Mouse (Mus musculus) forebrain, embryonic 12.5 days (tissue): ENCODE data around the gene H2-Ke6. TPM values are rescaled to one million over a fixed set of nuclear protein-coding genes. Genes with fewer than 3 reads are reported as not detected.

Source experiments
- ATAC-seq: fragments of 200-750 bp; cut with Nextera tagmentation; 2 replicates; pipeline ENCODE4 v1.8.0; 2017; ENCODE audit warnings: moderate TSS enrichment; ENCODE audit not compliant: low FRiP score
- H3K27ac ChIP-seq: fragments of 300-500 bp; sonication (generic); 2 replicates; pipeline ENCODE4 v1.5.1; 2016; ENCODE audit warnings: mild to moderate bottlenecking
- H3K27me3 ChIP-seq: fragments of 300-500 bp; sonication (generic); 2 replicates; pipeline ENCODE4 v1.6.1; 2016; ENCODE audit warnings: mild to moderate bottlenecking
- H3K36me3 ChIP-seq: fragments of 300-500 bp; sonication (generic); replicated peaks from 2 replicates; pipeline ENCODE4 v1.6.1; 2016; ENCODE audit warnings: mild to moderate bottlenecking
- H3K4me1 ChIP-seq: fragments of 300-500 bp; sonication (generic); 2 replicates; pipeline ENCODE4 v1.6.1; 2016
- H3K4me2 ChIP-seq: fragments of 300-500 bp; sonication (generic); 2 replicates; pipeline ENCODE4 v1.6.1; 2016; ENCODE audit warnings: mild to moderate bottlenecking, moderate library complexity
- H3K4me3 ChIP-seq: fragments of 300-500 bp; sonication (generic); replicated peaks from 2 replicates; pipeline ENCODE4 v1.5.1; 2016; ENCODE audit warnings: mild to moderate bottlenecking
- H3K9ac ChIP-seq: fragments of 300-500 bp; sonication (generic); 2 replicates; pipeline ENCODE4 v1.6.1; 2016; ENCODE audit warnings: mild to moderate bottlenecking
- H3K9me3 ChIP-seq: fragments of 300-500 bp; sonication (generic); 2 replicates; pipeline ENCODE4 v1.6.1; 2016
- WGBS: fragments of 180-500 bp; shearing (Covaris S2); methylation state at CpG from one replicate; pipeline ENCODE4 v1.1.7; 2016; 5-methylcytosine and 5-hydroxymethylcytosine counted together
- polyA plus RNA-seq: library from polyadenylated mRNA; unstranded; fragments of >200 nt; fragmentation: Nextera tagmentation; extraction: Ambion mirVana; gene quantifications from 2 replicates; pipeline ENCODE4 v1.2.1, GENCODE M21; 2016

The H2-Ke6 gene
- polyA plus RNA-seq: 92.8 and 103 TPM in 2 replicates

GRCm38 (mm10) chr17:34027656-34028223 lies at the start of gene H2-Ke6:
Gene H2-Ke6 (minus strand): TSS chr17:34028060.
- Histone ChIP-seq H3K9me3 (no peaks in the 10 kb centered on the region), H3K27me3 (no peaks in the 10 kb centered on the region), H3K4me1 (peaks cover 73% of the 10 kb centered on the region), H3K27ac (peak within 1 kb of the TSS; percentile 98), H3K4me2 (peak within 1 kb of the TSS; percentile 83), H3K36me3 (peaks cover 33% of the 10 kb centered on the region), H3K4me3 (peak within 1 kb of the TSS; percentile 69), H3K9ac (peak within 1 kb of the TSS; percentile 93)
- WGBS: under 1% methylated on average over 49 of the region's 49 CpGs
- peak; percentile 72 for ATAC-seq

DNA sequence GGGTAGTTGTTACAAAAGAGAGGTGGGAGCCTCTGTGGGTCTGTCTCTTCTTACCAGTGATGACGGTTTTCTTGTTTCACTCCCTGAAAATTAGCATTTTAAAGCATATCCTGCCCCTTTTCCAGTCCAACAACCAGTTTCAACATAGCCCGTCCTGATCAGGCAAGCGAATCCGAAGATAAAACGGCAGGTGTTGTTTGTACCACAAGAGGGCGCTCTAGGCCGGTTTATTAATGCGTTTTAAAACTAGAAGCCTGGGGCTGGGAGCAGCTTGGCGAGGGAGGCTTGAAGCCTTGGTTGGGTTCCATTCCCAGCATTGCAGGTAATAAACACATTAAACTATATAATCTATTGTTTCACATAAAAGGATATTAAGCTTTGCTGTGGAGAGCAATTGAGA lies 49.7 kb upstream of the H2-Ke6 start:
- H3K4me3 ChIP-seq: no peak overlapping the region
- ATAC-seq: no peak

DNA sequence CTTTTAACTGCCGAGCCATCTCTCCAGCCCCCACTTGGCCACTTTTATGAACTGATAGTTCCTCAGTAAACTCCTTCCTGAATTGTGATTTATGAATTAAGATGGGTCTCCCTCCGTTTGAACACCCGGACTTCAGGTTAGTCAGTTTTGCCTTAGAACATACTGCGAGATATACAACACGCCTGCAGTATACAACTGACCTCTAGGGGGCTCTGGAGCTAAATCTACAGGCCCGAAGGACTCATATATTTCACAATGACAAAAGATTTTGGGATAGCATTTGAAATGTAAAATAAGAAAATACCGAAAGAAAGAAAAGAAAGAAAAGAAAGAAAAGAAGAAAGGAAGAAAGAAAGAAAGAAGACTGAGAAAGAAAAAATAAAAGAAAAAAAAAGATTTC lies 47.4 kb upstream of the H2-Ke6 start:
- no peak overlapping the region for H3K27ac ChIP-seq
- ATAC-seq: no peak
- H3K36me3 ChIP-seq: no peaks in the 10 kb centered on the region
- 42% methylated on average over 7 of the region's 7 CpGs for WGBS
- H3K9me3 ChIP-seq: no peaks in the 10 kb centered on the region
- H3K27me3 ChIP-seq: peaks cover 27% of the 10 kb centered on the region
- peaks cover 13% of the 10 kb centered on the region for H3K4me1 ChIP-seq
- H3K9ac ChIP-seq: no peak overlapping the region
- H3K4me2 ChIP-seq: no peak overlapping the region
- no peak overlapping the region for H3K4me3 ChIP-seq

More for the DNA sequence above, 49.7 kb upstream of the H2-Ke6 start:
- Histone ChIP-seq H3K9ac (no peak overlapping the region), H3K27ac (no peak overlapping the region), H3K4me1 (peaks cover 14% of the 10 kb centered on the region), H3K36me3 (no peaks in the 10 kb centered on the region), H3K4me2 (no peak overlapping the region), H3K9me3 (no peaks in the 10 kb centered on the region), H3K27me3 (peaks cover 27% of the 10 kb centered on the region)
- WGBS: 2% methylated on average over 9 of the region's 9 CpGs

DNA sequence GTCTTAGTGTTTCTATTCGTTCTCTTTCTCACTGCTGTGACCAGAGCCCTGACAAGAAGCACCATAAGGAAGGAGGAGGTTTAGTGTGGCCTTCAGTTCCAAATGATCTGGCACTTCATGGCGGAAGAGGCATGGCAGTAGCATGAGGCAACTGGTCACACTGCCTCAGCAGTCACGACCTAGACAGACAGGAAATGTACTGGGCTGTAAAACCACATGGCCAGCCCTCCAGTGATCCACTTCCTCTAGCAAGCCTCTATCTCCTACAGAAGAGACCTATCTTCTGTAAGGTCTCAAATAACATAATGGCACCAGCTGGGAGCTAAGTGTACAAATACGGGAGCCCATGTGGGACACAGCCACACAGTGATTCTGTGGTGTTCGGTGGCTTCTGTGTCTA lies 44.2 kb upstream of the H2-Ke6 start:
- Histone ChIP-seq H3K36me3 (no peaks in the 10 kb centered on the region), H3K9ac (no peak overlapping the region), H3K4me2 (no peak overlapping the region), H3K4me3 (no peak overlapping the region), H3K4me1 (peaks cover 10% of the 10 kb centered on the region), H3K27me3 (peaks cover 24% of the 10 kb centered on the region), H3K9me3 (no peaks in the 10 kb centered on the region), H3K27ac (no peak overlapping the region)
- 74% methylated on average over 5 of the region's 5 CpGs for WGBS
- ATAC-seq: no peak

- Histone ChIP-seq H3K27me3 (0 out of 2 replicates have a peak, but pooled peaks cover 3% of the 10 kb centered on the region), H3K4me2 (no peak overlapping the region), H3K9me3 (no peaks in the 10 kb centered on the region), H3K36me3 (no peaks in the 10 kb centered on the region), H3K4me1 (no peaks in the 10 kb centered on the region), H3K27ac (no peak overlapping the region), H3K4me3 (no peak overlapping the region), H3K9ac (no peak overlapping the region)
- ATAC-seq: no peak
- WGBS: 66% methylated on average over 3 of the region's 3 CpGs
Observed at GRCm38 (mm10) chr17:34068864-34069263, 41.0 kb upstream of the H2-Ke6 start.

GRCm38 (mm10) chr17:34057224-34057623 lies 29.4 kb upstream of the H2-Ke6 start:
- no peak overlapping the region for H3K4me2 ChIP-seq
- no peaks in the 10 kb centered on the region for H3K9me3 ChIP-seq
- WGBS: 91% methylated on average over 7 of the region's 7 CpGs
- no peaks in the 10 kb centered on the region for H3K27me3 ChIP-seq
- H3K4me1 ChIP-seq: no peaks in the 10 kb centered on the region
- no peak for ATAC-seq
- no peak overlapping the region for H3K27ac ChIP-seq
- no peak overlapping the region for H3K9ac ChIP-seq
- H3K36me3 ChIP-seq: 0 out of 2 replicates have a peak, but pooled peaks cover 2% of the 10 kb centered on the region
- H3K4me3 ChIP-seq: no peak overlapping the region

GRCm38 (mm10) chr17:34047404-34048050 lies 19.7 kb upstream of the H2-Ke6 start:
- H3K4me3 ChIP-seq: no peak overlapping the region
- 0 out of 2 replicates have a peak, but pooled peaks cover 4% of the 10 kb centered on the region for H3K9me3 ChIP-seq
- no peak overlapping the region for H3K4me2 ChIP-seq
- no peak for ATAC-seq
- H3K27ac ChIP-seq: no peak overlapping the region
- H3K27me3 ChIP-seq: no peaks in the 10 kb centered on the region
- 93% methylated on average over 5 of the region's 5 CpGs for WGBS
- no peaks in the 10 kb centered on the region for H3K36me3 ChIP-seq
- no peaks in the 10 kb centered on the region for H3K4me1 ChIP-seq
- no peak overlapping the region for H3K9ac ChIP-seq

DNA sequence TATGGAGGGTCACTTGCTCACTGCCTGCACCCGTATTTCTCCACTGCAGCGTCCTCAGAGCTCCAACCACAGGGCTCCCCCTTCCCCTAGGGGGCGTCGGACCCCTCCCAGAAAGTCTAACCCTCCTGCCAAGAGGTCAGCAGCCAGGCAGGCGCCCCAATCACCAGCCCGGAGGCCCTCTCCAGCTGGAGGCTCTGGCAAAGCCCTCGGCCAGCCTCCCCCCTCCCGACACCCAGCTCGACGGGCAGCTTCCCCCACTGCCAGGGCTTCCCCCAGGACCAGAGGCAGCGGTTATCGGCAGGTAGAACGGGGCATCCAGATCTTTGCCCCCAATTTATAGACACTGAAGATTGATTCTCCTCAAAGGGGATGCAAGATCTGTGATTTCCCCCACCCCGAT lies 18.1 kb upstream of the H2-Ke6 start:
- Histone ChIP-seq H3K4me3 (no peak overlapping the region), H3K9ac (no peak overlapping the region), H3K4me1 (peaks cover 4% of the 10 kb centered on the region; the same call in 1 of the 2 replicates), H3K9me3 (0 out of 2 replicates have a peak, but pooled peaks cover 4% of the 10 kb centered on the region), H3K27me3 (peaks cover 9% of the 10 kb centered on the region; the same call in 1 of the 2 replicates), H3K36me3 (no peaks in the 10 kb centered on the region), H3K27ac (no peak overlapping the region), H3K4me2 (no peak overlapping the region)
- WGBS: 76% methylated on average over 14 of the region's 14 CpGs
- ATAC-seq: no peak

- peak overlapping the region; percentile 61 for H3K4me2 ChIP-seq
- peaks cover 23% of the 10 kb centered on the region for H3K27me3 ChIP-seq
- 0 out of 2 replicates have a peak, but pooled peaks have one; percentile 16 for ATAC-seq
- H3K9me3 ChIP-seq: no peaks in the 10 kb centered on the region
- 28% methylated on average over 17 of the region's 17 CpGs for WGBS
- H3K4me3 ChIP-seq: peak overlapping the region; percentile 28
- peak overlapping the region; percentile 55 for H3K9ac ChIP-seq
- no peak overlapping the region for H3K27ac ChIP-seq
- H3K4me1 ChIP-seq: peaks cover 35% of the 10 kb centered on the region
- peaks cover 34% of the 10 kb centered on the region for H3K36me3 ChIP-seq
Observed at GRCm38 (mm10) chr17:34039562-34040450, 11.9 kb upstream of the H2-Ke6 start.

- H3K9ac ChIP-seq: peak within 1 kb of the TSS; percentile 55
- H3K27me3 ChIP-seq: peaks cover 23% of the 10 kb centered on the region
- H3K9me3 ChIP-seq: no peaks in the 10 kb centered on the region
- peak within 1 kb of the TSS; percentile 65; the same call in 1 of the 2 replicates for H3K27ac ChIP-seq
- 7% methylated on average over 28 of the region's 28 CpGs for WGBS
- H3K36me3 ChIP-seq: peaks cover 41% of the 10 kb centered on the region
- ATAC-seq: peak; percentile 66
- H3K4me1 ChIP-seq: peaks cover 37% of the 10 kb centered on the region
- H3K4me3 ChIP-seq: peak within 1 kb of the TSS; percentile 28
- H3K4me2 ChIP-seq: peak within 1 kb of the TSS; percentile 61
Observed at GRCm38 (mm10) chr17:34038878-34039561, 11.2 kb upstream of the H2-Ke6 start, which contains the start of gene Col11a2. Gene Col11a2 (plus strand): TSS chr17:34039437.

DNA sequence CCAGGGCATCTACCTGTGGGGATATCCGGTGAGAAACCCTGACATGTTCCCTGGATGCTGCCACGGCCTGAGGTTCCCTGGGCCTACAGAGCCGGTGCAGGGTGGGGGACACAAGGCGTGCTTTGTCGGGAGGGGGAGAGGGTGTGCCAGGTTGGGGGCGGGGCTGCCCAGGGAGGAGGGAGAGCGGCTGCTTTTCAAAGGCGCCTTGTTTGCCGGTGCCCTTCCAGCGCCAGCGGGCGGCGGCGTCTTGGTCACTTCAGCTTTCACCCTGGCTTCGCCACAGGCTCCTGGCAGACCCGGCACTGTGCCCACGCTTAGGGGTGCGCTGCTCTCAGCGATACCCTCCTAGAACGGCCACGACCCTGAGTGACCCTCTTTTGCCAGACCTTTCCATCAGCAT lies 10.6 kb upstream of the H2-Ke6 start:
- peak overlapping the region; percentile 65; the same call in 1 of the 2 replicates for H3K27ac ChIP-seq
- H3K4me1 ChIP-seq: peaks cover 43% of the 10 kb centered on the region
- 12% methylated on average over 16 of the region's 21 CpGs for WGBS
- peak overlapping the region; percentile 28 for H3K4me3 ChIP-seq
- H3K4me2 ChIP-seq: peak overlapping the region; percentile 61
- H3K9ac ChIP-seq: peak overlapping the region; percentile 55
- H3K36me3 ChIP-seq: peaks cover 45% of the 10 kb centered on the region
- peaks cover 23% of the 10 kb centered on the region for H3K27me3 ChIP-seq
- ATAC-seq: peak; percentile 53
- H3K9me3 ChIP-seq: no peaks in the 10 kb centered on the region
